Mouse (Mus musculus): Measurements from ENCODE around the gene Ccnl2.

- TF ChIP-seq POLR2A (IDR thresholded peaks at IDR 0.05; ENCODE audit: low read depth, low read length) (no peak), CTCF (IDR thresholded peaks at IDR 0.05; ENCODE audit: borderline replicate concordance, insufficient read depth, low read length) (no peak)
Measured at GRCm38 (mm10) chr4:155823443-155823842, 11.2 kb downstream of the Ccnl2 start.

Measured in embryonic fibroblast, embryonic 13.5 days (primary cell).